Mouse (Mus musculus): ENCODE data around the gene Fto. TPM values are rescaled to one million over a fixed set of nuclear protein-coding genes. Genes with fewer than 3 reads are reported as not detected.

Gene Fto
- polyA plus RNA-seq, 1 experiment from 2014 or later, result 72.1 TPM

DNA sequence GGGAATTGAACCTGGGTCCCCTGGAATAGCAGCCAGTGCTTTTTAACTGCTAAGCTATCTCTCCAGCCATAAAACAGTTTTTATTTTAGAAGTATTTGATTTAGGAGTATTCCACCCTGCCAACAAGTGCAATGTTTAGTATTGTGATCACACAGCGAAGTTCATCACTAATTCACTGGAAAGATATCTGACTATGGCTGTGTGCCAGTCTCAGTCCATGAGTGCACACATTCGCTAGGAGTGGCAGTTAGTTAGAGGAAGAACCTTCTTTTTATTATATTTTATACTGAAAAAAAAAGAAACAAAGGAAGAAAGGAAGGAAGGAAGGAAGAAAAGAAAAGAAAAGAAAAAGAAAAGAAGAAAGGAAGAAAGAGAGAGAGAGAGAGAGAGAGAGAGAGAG is 174.1 kb downstream of the Fto start:
- H3K4me3 ChIP-seq (ENCODE audit: low read length), result no peak overlapping the region
- no peak for ATAC-seq (replicated peaks; ENCODE audit: extremely low read depth, insufficient read depth, low FRiP score)
- no peak overlapping the region for H3K4me2 ChIP-seq (ENCODE audit: low read depth, low read length)
- 79% methylated on average over 2 of the region's 2 CpGs for WGBS
- H3K27ac ChIP-seq (ENCODE audit: low read length), result no peak overlapping the region
- no peaks in the 10 kb centered on the region for H3K27me3 ChIP-seq (ENCODE audit: control insufficient read depth, insufficient read depth, low read length)
- H3K9me3 ChIP-seq (replicated peaks; ENCODE audit: control insufficient read depth, low read length), result no peaks in the 10 kb centered on the region
- H3K36me3 ChIP-seq (ENCODE audit: control insufficient read depth, insufficient read depth), result no peaks in the 10 kb centered on the region; the same call in 1 of the 2 replicates
- no peak overlapping the region for H3K9ac ChIP-seq (ENCODE audit: low read length)
- no peaks in the 10 kb centered on the region for H3K4me1 ChIP-seq (ENCODE audit: control insufficient read depth, insufficient read depth, low read length)

DNA sequence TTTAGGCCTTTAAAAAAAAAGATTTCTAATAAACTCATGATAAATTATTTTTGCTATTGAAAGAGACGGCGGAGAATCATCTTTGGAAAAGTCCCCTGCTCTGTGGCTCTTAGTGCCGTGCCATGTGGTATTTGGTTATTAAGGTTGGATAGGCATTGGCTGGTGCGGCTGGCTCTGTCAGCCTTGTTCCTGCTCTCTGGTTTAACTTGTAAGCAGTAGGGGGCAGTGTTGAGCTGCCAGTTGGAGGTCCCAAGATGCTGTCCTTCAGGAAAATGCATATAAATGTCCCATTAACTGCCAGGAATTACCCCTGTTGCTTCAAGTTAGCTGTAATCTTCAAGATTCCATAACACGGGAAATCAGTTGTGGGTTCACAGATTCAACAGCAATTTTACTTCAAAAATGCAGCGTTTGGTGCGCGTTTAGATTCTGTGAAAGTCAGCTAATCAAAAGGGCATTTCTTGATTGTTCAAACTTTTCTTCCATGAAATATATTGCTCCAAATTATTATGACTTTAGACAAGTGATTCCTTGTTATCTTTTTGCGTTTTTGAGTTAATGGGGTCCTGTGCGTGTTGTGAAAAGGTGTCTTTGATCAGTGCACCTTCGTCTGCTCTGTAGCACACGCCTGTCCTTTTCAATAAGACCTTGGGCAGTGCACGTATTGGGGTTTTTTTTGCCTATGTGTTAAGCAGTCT is 174.9 kb downstream of the Fto start:
- Histone ChIP-seq H3K4me2 (ENCODE audit: low read depth, low read length) (no peak overlapping the region), H3K36me3 (ENCODE audit: control insufficient read depth, insufficient read depth) (no peaks in the 10 kb centered on the region; the same call in 1 of the 2 replicates), H3K27ac (ENCODE audit: low read length) (no peak overlapping the region), H3K4me3 (ENCODE audit: low read length) (no peak overlapping the region), H3K9ac (ENCODE audit: low read length) (no peak overlapping the region), H3K4me1 (ENCODE audit: control insufficient read depth, insufficient read depth, low read length) (peaks cover under 1% of the 10 kb centered on the region; the same call in 1 of the 2 replicates), H3K9me3 (replicated peaks; ENCODE audit: control insufficient read depth, low read length) (no peaks in the 10 kb centered on the region), H3K27me3 (ENCODE audit: control insufficient read depth, insufficient read depth, low read length) (no peaks in the 10 kb centered on the region)
- ATAC-seq (replicated peaks; ENCODE audit: extremely low read depth, insufficient read depth, low FRiP score), result no peak; the same call in 1 of the 2 replicates
- 52% methylated on average over 13 of the region's 13 CpGs for WGBS

DNA sequence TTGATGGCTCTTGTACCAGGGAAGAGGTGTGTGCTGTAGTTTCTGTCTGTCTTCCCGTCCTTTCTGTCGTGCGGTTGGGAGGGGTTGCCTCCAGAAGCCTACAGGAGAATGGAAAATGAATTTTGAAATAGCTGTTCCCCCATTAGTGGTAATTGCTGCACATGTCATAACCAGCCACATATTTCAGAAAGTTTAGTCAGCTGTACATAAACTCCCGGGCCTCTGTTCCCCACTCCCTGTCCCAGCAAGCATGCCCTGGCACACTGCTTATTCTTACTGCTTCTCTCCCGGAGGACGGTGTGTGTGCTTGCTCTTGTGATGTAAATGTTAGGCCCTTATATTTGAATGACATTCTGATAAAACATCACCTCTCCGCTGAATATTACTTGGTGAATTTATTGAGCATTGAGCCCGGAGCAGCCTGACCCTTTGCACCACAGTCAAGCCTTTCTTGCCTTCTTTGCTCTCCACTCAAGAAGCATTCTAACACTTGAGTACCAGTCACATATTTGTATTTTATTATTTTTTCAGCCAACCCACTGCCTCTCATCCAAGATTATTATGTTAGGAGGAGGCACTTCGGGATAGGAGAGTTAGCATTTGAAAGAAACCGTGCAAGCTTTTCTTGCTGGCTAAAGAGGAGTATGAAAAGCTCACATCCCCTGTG is 175.6 kb downstream of the Fto start:
- H3K4me3 ChIP-seq (ENCODE audit: low read length), result no peak overlapping the region
- no peaks in the 10 kb centered on the region for H3K27me3 ChIP-seq (ENCODE audit: control insufficient read depth, insufficient read depth, low read length)
- H3K27ac ChIP-seq (ENCODE audit: low read length), result no peak overlapping the region
- no peak for ATAC-seq (replicated peaks; ENCODE audit: extremely low read depth, insufficient read depth, low FRiP score)
- no peaks in the 10 kb centered on the region; the same call in 1 of the 2 replicates for H3K36me3 ChIP-seq (ENCODE audit: control insufficient read depth, insufficient read depth)
- no peak overlapping the region for H3K4me2 ChIP-seq (ENCODE audit: low read depth, low read length)
- 78% methylated on average over 10 of the region's 10 CpGs for WGBS
- no peak overlapping the region for H3K9ac ChIP-seq (ENCODE audit: low read length)
- H3K9me3 ChIP-seq (replicated peaks; ENCODE audit: control insufficient read depth, low read length), result no peaks in the 10 kb centered on the region
- peaks cover 2% of the 10 kb centered on the region; the same call in 1 of the 2 replicates for H3K4me1 ChIP-seq (ENCODE audit: control insufficient read depth, insufficient read depth, low read length)

DNA sequence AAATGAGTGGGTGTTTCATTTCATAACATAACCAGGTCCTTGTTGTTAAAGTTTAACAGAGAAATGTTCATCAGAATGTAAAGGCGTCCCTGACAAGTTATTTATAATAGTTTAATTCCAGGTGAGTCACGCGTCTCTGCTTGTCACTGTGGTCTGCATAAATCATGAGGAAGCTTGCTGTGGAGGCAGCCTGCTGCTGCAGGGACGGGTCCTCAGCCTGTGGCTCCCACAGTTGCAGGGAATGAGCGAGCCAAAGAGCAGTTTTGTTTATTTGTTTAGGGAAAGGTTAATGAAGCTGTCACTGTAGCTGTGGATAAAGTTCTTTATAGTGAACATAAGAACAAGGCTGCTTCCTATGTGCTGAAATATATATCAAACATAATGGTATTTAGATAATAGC is 176.7 kb downstream of the Fto start:
- H3K9me3 ChIP-seq (replicated peaks; ENCODE audit: control insufficient read depth, low read length), result no peaks in the 10 kb centered on the region
- peaks cover 2% of the 10 kb centered on the region; the same call in 1 of the 2 replicates for H3K4me1 ChIP-seq (ENCODE audit: control insufficient read depth, insufficient read depth, low read length)
- no peak overlapping the region for H3K4me2 ChIP-seq (ENCODE audit: low read depth, low read length)
- ATAC-seq (replicated peaks; ENCODE audit: extremely low read depth, insufficient read depth, low FRiP score), result no peak
- 75% methylated on average over 5 of the region's 5 CpGs for WGBS
- H3K4me3 ChIP-seq (ENCODE audit: low read length), result no peak overlapping the region
- no peaks in the 10 kb centered on the region; the same call in 1 of the 2 replicates for H3K36me3 ChIP-seq (ENCODE audit: control insufficient read depth, insufficient read depth)
- H3K27me3 ChIP-seq (ENCODE audit: control insufficient read depth, insufficient read depth, low read length), result no peaks in the 10 kb centered on the region
- H3K9ac ChIP-seq (ENCODE audit: low read length), result no peak overlapping the region
- H3K27ac ChIP-seq (ENCODE audit: low read length), result no peak overlapping the region

DNA sequence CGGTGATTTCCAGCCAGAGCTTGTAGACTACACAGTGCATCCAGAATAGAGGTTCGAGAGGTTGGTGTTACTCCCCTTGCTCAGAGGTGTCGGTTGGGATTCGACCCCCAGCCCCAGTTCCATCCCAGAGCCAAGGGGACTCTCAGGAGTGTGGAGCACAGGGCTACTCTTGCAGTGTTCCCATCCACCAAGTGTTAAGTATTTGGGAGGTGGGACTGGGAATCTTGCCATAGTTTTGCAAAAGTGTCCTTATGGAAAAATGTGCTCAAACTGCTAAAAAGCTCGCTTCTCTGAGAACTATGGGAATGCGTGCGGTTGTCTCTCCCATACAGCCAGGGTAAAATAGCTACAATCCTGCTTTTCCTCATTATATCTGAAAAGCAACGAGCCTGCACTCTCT is 180.0 kb downstream of the Fto start:
- Histone ChIP-seq H3K27me3 (ENCODE audit: control insufficient read depth, insufficient read depth, low read length) (no peaks in the 10 kb centered on the region), H3K4me1 (ENCODE audit: control insufficient read depth, insufficient read depth, low read length) (peaks cover 2% of the 10 kb centered on the region; the same call in 1 of the 2 replicates), H3K4me3 (ENCODE audit: low read length) (no peak overlapping the region), H3K27ac (ENCODE audit: low read length) (no peak overlapping the region), H3K36me3 (ENCODE audit: control insufficient read depth, insufficient read depth) (no peaks in the 10 kb centered on the region), H3K9ac (ENCODE audit: low read length) (no peak overlapping the region), H3K9me3 (replicated peaks; ENCODE audit: control insufficient read depth, low read length) (no peaks in the 10 kb centered on the region), H3K4me2 (ENCODE audit: low read depth, low read length) (no peak overlapping the region)
- 63% methylated on average over 8 of the region's 8 CpGs for WGBS
- no peak for ATAC-seq (replicated peaks; ENCODE audit: extremely low read depth, insufficient read depth, low FRiP score)

DNA sequence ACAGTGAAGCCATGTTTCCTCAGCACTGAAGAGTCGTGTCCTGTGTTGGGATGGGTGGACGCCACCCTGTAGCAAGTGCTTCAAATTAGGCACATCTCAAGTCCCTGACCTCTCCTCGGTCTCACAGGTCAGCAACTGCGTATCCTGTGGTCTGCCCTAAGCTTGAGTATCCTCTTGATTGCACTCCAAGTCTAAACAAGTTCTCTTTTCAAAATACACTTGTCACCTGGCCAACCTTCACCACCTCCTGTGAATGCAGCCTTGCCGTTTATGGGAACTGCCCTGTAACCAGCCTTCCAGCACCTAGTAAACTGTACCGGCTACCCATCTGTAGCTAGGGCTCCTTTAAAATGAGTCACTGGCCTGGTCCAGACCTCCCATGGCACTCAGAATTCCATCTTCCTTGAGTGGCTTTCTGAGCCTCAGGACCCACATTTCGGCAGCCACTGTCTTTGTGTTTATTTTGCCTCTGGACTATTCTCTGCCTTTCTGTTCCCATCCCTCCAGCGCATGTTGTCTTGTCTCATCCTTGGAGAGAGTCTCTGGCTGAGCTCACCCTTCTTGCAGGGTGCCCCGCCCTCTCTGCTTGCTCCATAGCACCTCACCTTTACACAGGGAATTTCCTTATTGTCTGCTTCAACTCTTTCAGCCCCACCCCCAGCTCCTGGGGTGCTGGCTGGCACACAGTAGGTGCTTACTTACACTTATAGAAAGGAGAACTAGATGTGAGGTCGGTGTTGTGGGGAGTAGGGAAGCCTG is 181.4 kb downstream of the Fto start:
- no peaks in the 10 kb centered on the region for H3K27me3 ChIP-seq (ENCODE audit: control insufficient read depth, insufficient read depth, low read length)
- no peaks in the 10 kb centered on the region for H3K36me3 ChIP-seq (ENCODE audit: control insufficient read depth, insufficient read depth)
- no peak for ATAC-seq (replicated peaks; ENCODE audit: extremely low read depth, insufficient read depth, low FRiP score)
- H3K4me2 ChIP-seq (ENCODE audit: low read depth, low read length), result no peak overlapping the region
- H3K4me3 ChIP-seq (ENCODE audit: low read length), result no peak overlapping the region
- WGBS, result 65% methylated on average over 10 of the region's 10 CpGs
- peaks cover 2% of the 10 kb centered on the region; the same call in 1 of the 2 replicates for H3K4me1 ChIP-seq (ENCODE audit: control insufficient read depth, insufficient read depth, low read length)
- H3K9ac ChIP-seq (ENCODE audit: low read length), result no peak overlapping the region
- H3K27ac ChIP-seq (ENCODE audit: low read length), result no peak overlapping the region
- no peaks in the 10 kb centered on the region for H3K9me3 ChIP-seq (replicated peaks; ENCODE audit: control insufficient read depth, low read length)

DNA sequence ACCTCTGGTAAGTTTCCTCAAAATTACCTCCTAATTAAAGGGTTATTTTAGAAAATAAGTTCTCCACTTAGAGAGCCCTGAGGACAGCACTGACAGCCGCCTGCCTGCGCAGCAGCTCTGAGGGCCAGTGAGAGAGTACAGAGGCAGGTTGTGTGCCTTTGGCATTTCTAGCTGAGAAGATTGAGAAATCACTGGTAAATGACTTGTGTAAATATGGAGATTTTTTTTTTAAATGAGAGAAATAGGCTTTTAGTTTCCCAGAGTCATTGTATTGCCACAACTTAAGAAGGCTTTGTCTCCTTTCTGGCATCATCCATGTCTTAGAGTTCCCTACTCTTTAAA is 181.9 kb downstream of the Fto start:
- Histone ChIP-seq H3K27me3 (ENCODE audit: control insufficient read depth, insufficient read depth, low read length) (no peaks in the 10 kb centered on the region), H3K36me3 (ENCODE audit: control insufficient read depth, insufficient read depth) (no peaks in the 10 kb centered on the region), H3K27ac (ENCODE audit: low read length) (no peak overlapping the region), H3K9me3 (replicated peaks; ENCODE audit: control insufficient read depth, low read length) (no peaks in the 10 kb centered on the region), H3K4me3 (ENCODE audit: low read length) (no peak overlapping the region), H3K4me1 (ENCODE audit: control insufficient read depth, insufficient read depth, low read length) (peaks cover 2% of the 10 kb centered on the region; the same call in 1 of the 2 replicates), H3K4me2 (ENCODE audit: low read depth, low read length) (no peak overlapping the region), H3K9ac (ENCODE audit: low read length) (no peak overlapping the region)
- ATAC-seq (replicated peaks; ENCODE audit: extremely low read depth, insufficient read depth, low FRiP score), result no peak
- WGBS, result 84% methylated on average over 2 of the region's 2 CpGs

DNA sequence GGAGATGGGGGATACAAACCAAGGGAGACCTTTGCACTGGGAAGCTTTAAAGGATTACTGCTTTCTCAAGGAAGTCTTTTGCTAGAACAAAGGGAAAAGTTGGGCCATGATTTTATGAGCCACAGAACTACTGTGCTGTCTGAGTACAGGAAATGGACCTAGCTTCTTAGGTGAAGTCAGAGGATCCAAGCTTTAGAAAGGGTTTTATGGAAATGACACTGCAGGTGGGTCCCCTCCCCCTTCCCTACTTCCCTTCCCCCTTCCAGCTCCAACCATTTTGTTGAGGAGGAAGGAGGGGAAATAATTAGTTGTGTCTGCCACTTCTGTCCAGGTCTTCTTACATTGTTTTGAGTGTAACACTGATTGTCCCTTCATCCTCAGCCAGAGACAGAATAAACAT is 182.7 kb downstream of the Fto start:
- Histone ChIP-seq H3K9ac (ENCODE audit: low read length) (no peak overlapping the region), H3K9me3 (replicated peaks; ENCODE audit: control insufficient read depth, low read length) (no peaks in the 10 kb centered on the region), H3K27me3 (ENCODE audit: control insufficient read depth, insufficient read depth, low read length) (no peaks in the 10 kb centered on the region), H3K4me2 (ENCODE audit: low read depth, low read length) (no peak overlapping the region), H3K27ac (ENCODE audit: low read length) (no peak overlapping the region), H3K36me3 (ENCODE audit: control insufficient read depth, insufficient read depth) (no peaks in the 10 kb centered on the region), H3K4me1 (ENCODE audit: control insufficient read depth, insufficient read depth, low read length) (peaks cover 2% of the 10 kb centered on the region; the same call in 1 of the 2 replicates), H3K4me3 (ENCODE audit: low read length) (no peak overlapping the region)
- ATAC-seq (replicated peaks; ENCODE audit: extremely low read depth, insufficient read depth, low FRiP score), result no peak

DNA sequence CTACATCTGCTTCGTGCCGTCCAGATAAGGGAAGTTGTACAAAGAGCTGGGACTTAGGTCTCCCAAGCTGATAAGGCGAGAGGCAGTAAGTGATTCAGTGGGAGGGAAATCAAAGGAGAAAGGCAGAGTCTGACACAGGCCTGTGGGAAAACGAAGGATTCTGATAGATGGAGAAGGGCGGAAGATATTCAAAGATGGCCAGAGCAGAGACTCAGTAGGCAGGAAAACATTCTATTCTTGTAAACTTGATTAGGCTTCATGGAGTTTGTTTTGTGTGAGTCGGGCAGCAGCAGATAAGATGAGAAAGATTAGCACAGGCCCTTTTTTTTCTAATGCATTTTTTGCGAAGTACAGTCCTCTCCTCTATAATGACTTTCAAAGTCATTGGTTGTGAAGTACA is 183.6 kb downstream of the Fto start:
- 36% methylated on average over 7 of the region's 7 CpGs for WGBS
- H3K9me3 ChIP-seq (replicated peaks; ENCODE audit: control insufficient read depth, low read length), result no peaks in the 10 kb centered on the region
- no peak overlapping the region for H3K27ac ChIP-seq (ENCODE audit: low read length)
- ATAC-seq (replicated peaks; ENCODE audit: extremely low read depth, insufficient read depth, low FRiP score), result no peak
- H3K4me2 ChIP-seq (ENCODE audit: low read depth, low read length), result no peak overlapping the region
- no peak overlapping the region for H3K9ac ChIP-seq (ENCODE audit: low read length)
- H3K27me3 ChIP-seq (ENCODE audit: control insufficient read depth, insufficient read depth, low read length), result no peaks in the 10 kb centered on the region
- no peak overlapping the region for H3K4me3 ChIP-seq (ENCODE audit: low read length)
- H3K4me1 ChIP-seq (ENCODE audit: control insufficient read depth, insufficient read depth, low read length), result peaks cover 2% of the 10 kb centered on the region; the same call in 1 of the 2 replicates
- H3K36me3 ChIP-seq (ENCODE audit: control insufficient read depth, insufficient read depth), result no peaks in the 10 kb centered on the region

Measured in heart, embryonic 16.5 days (tissue).